Mouse (Mus musculus): ENCODE measurements around the gene Hdac2.

DNA sequence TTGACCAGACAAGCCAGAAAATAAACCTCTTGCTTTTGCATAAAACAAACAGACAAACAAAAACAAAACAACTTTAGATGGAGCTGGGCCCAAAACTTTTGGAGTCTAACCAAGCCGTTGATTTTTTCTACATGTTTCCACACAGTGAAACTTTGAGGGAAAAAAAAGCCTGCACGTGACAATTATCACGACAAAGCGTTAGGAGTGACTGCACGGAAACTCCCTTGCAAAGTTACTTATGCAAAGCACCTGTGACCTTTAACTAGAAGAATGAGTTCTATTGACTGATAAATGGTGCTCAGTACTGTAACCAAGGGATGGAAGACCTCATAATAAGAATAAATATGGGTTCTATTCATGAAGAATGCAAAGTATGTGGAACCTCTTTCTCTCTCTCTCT is 38.5 kb upstream of the Hdac2 start:
- TF ChIP-seq POLR2A (IDR thresholded peaks at IDR 0.05; ENCODE audit: borderline replicate concordance, low read depth, low read length) = no peak
- TF ChIP-seq CTCF (IDR thresholded peaks at IDR 0.05; ENCODE audit: low read depth, low read length) = no peak
